Mouse (Mus musculus) cerebellum, adult 2 months (tissue): Measurements from ENCODE around the gene Sp100.
"Not testable (repeated sequence)": the region's sequence is repeated elsewhere in the genome, so short reads cannot be mapped to it uniquely, and the experiment has no call there.

Experiments used
- CTCF ChIP-seq: fragments of 200-500 bp; IDR thresholded peaks from 2 replicates; pipeline ENCODE4 v1.5.1; 2011; ENCODE audit warnings: low read depth, mild to moderate bottlenecking, control low read depth, low read length, moderate library complexity, borderline replicate concordance; ENCODE audit not compliant: insufficient read depth
- POLR2A ChIP-seq: fragments of 200-500 bp; IDR thresholded peaks from 2 replicates; pipeline ENCODE4 v1.6.1; 2011; ENCODE audit warnings: low read length, control low read depth, borderline replicate concordance; ENCODE audit not compliant: insufficient read depth

- not testable (repeated sequence) for TF ChIP-seq CTCF, POLR2A
Observed at GRCm38 (mm10) chr1:85638144-85638543, 11.6 kb upstream of the Sp100 start.
